Mouse (Mus musculus) forebrain, embryonic 11.5 days (tissue): ENCODE results near the gene Atxn1l. TPM values are rescaled to one million over a fixed set of nuclear protein-coding genes. Genes with fewer than 3 reads are reported as not detected.

Experiments
- ATAC-seq: fragments of 200-750 bp; cut with Nextera tagmentation; replicated peaks from 2 replicates; pipeline ENCODE4 v1.8.0; 2017; ENCODE audit warnings: moderate TSS enrichment; ENCODE audit not compliant: low FRiP score
- DNase-seq: peaks from one replicate; pipeline ENCODE4 v3.0.0-alpha.2; 2017; ENCODE audit warnings: low spot score
- H3K27ac ChIP-seq: fragments of 300-500 bp; sonication (generic); 2 replicates; pipeline ENCODE4 v1.5.1; 2014; ENCODE audit warnings: low read depth, low read length
- H3K27me3 ChIP-seq: fragments of 300-500 bp; sonication (generic); 2 replicates; pipeline ENCODE4 v1.6.1; 2014; ENCODE audit warnings: mild to moderate bottlenecking, low read length, mixed read lengths; ENCODE audit not compliant: control insufficient read depth, insufficient read depth
- H3K36me3 ChIP-seq: fragments of 300-500 bp; sonication (generic); 2 replicates; pipeline ENCODE4 v1.6.1; 2014; ENCODE audit warnings: mild to moderate bottlenecking, low read length, moderate library complexity, mixed read lengths; ENCODE audit not compliant: control insufficient read depth, insufficient read depth
- H3K4me1 ChIP-seq: fragments of 300-500 bp; sonication (generic); replicated peaks from 2 replicates; pipeline ENCODE4 v1.6.1; 2014; ENCODE audit warnings: low read length, mixed read lengths; ENCODE audit not compliant: control insufficient read depth, insufficient read depth
- H3K4me2 ChIP-seq: fragments of 300-500 bp; sonication (generic); 2 replicates; pipeline ENCODE4 v1.6.1; 2014; ENCODE audit warnings: low read depth, mild to moderate bottlenecking, low read length, moderate library complexity, mixed read lengths; ENCODE audit not compliant: severe bottlenecking
- H3K4me3 ChIP-seq: fragments of 300-500 bp; sonication (generic); 2 replicates; pipeline ENCODE4 v1.5.1; 2014; ENCODE audit warnings: low read depth, low read length
- H3K9ac ChIP-seq: fragments of 300-500 bp; sonication (generic); 2 replicates; pipeline ENCODE4 v1.6.1; 2014; ENCODE audit warnings: low read length
- H3K9me3 ChIP-seq: fragments of 300-500 bp; sonication (generic); 2 replicates; pipeline ENCODE4 v1.6.1; 2016; ENCODE audit warnings: low read length, mixed read lengths; ENCODE audit not compliant: control insufficient read depth
- WGBS: fragments of 180-500 bp; shearing (Covaris S2); extraction: QIAGEN DNeasy Blood & Tissue Kit; methylation state at CpG from one replicate; pipeline ENCODE4 v1.1.7; 2014; 5-methylcytosine and 5-hydroxymethylcytosine counted together
- polyA plus RNA-seq: library from polyadenylated mRNA; unstranded; fragments of >200 nt; fragmentation: Nextera tagmentation; extraction: Ambion mirVana; gene quantifications from 2 replicates; pipeline ENCODE4 v1.2.1, GENCODE M21; 2014

Atxn1l gene
- polyA plus RNA-seq, 1 experiment from 2014 or later = 8.3 TPM

DNA sequence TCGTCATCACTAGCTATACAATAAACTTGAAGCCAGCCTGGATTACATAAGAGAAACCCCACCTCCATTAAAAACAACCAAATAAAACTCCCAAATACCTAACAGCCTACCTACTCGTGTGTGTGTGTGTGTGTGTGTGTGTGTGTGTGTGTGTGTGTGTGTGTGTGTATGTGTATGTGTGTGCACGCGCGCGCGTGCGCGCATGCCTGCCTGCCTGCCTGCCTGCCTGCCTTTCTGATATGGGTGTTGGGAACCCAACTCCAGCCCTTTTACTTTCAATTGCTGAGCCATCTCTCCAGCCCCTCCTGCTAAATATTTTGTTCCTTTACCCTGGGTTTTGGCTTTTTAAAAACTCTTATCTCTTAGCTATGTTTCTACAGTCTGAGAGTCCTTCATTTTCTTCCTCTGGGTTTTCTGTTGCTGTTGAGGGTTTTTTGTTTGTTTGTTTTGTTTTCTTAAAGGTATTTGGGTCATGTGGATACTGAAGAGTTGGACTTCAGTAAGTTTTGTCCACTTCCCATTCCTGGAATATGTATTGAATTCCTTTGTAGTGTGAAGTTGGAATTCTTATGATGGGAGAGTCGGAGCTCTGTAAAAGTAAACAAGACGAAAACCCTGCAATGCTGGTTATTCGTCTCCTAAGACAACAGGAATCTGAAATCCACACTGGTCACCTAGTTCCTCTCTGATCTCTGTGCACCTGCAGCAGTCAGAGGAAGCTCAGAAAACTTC is 10.1 kb upstream of the Atxn1l start:
- no peak overlapping the region for H3K4me3 ChIP-seq
- H3K4me1 ChIP-seq = no peaks in the 10 kb centered on the region
- no peak overlapping the region for H3K4me2 ChIP-seq
- H3K9ac ChIP-seq = no peak overlapping the region
- H3K9me3 ChIP-seq = no peaks in the 10 kb centered on the region
- DNase-seq (no peak), ATAC-seq (no peak)
- no peak overlapping the region for H3K27ac ChIP-seq
- WGBS = 86% methylated on average over 12 of the region's 12 CpGs
- H3K27me3 ChIP-seq = no peaks in the 10 kb centered on the region
- no peaks in the 10 kb centered on the region for H3K36me3 ChIP-seq

DNA sequence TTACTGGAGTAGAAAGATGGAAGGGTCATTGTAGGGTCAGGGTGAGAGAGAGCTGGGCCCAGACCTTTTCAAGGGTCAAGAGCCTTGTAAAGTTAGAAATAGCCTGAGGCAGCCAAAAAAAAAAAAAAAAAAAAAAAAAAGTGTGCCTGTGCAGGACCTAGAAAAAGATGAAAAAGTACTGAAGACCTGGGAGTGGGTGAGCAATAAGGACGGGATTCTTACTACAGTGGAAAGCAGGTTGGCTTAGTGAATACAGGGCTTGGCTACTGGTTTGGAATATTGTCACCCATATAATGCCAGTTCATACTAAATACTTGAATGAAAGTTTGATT is 476 bp upstream of the Atxn1l start:
- H3K4me1 ChIP-seq = peaks cover 2% of the 10 kb centered on the region
- H3K27me3 ChIP-seq = no peaks in the 10 kb centered on the region
- peak overlapping the region; percentile 95 for H3K4me3 ChIP-seq
- ATAC-seq (no peak), DNase-seq (no peak)
- H3K9me3 ChIP-seq = no peaks in the 10 kb centered on the region
- H3K4me2 ChIP-seq = peak overlapping the region; percentile 88; the same call in 1 of the 2 replicates
- H3K36me3 ChIP-seq = no peaks in the 10 kb centered on the region; the same call in 1 of the 2 replicates
- no peak overlapping the region for H3K27ac ChIP-seq
- H3K9ac ChIP-seq = no peak overlapping the region; the same call in 1 of the 2 replicates
- 81% methylated on average over 1 of the region's 1 CpGs for WGBS

DNA sequence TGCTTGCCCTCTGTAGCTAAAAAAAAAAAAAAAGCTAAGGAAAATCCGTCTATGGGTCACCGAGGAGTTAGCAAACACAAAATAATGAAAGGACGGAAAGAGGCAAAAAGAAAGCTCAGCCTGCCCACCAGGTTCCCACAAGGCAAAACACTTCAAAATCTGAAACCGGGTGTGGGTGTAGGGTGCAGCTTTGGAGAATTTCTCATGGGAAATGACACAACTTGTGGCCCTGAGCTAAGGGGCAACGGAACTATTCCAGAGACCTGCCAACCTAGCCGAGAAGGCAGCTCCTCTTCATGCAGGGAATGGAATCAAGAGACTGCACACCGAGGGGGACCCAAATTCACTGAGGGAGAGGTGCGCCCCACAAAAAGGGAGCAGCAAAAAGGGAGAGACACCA is 720 bp downstream of the Atxn1l start:
- WGBS = 9% methylated on average over 8 of the region's 8 CpGs
- H3K27ac ChIP-seq = no peak overlapping the region
- H3K4me3 ChIP-seq = peak overlapping the region; percentile 95
- peak overlapping the region; percentile 97 for H3K9ac ChIP-seq
- peak overlapping the region; percentile 88 for H3K4me2 ChIP-seq
- H3K27me3 ChIP-seq = no peaks in the 10 kb centered on the region
- no peaks in the 10 kb centered on the region; the same call in 1 of the 2 replicates for H3K36me3 ChIP-seq
- DNase-seq = no peak
- H3K4me1 ChIP-seq = peaks cover 2% of the 10 kb centered on the region
- no peaks in the 10 kb centered on the region for H3K9me3 ChIP-seq
- no peak for ATAC-seq

DNA sequence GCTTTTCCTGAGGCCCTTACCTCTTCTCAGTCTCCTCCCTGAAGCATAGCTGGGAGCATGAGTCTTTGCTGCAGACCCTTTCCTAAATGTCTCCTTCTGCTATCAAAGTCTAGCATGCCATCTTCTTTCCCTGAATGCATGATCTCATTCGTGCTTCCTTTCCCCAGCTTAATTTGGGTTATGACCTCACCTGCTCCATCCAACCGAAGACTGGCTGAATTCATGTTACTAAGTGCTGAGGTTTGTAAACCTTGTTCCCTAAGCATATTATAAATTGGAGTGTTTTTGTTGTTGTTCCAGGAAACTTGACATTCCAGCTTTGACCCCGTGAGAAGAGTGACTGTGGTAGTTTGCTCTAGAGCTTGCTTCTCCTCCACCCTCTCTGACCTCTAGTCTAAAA is 3.5 kb downstream of the Atxn1l start:
- no peak overlapping the region for H3K27ac ChIP-seq
- H3K27me3 ChIP-seq = no peaks in the 10 kb centered on the region
- ATAC-seq (no peak), DNase-seq (no peak)
- no peak overlapping the region for H3K4me3 ChIP-seq
- H3K4me1 ChIP-seq = peaks cover 2% of the 10 kb centered on the region
- no peaks in the 10 kb centered on the region; the same call in 1 of the 2 replicates for H3K36me3 ChIP-seq
- no peaks in the 10 kb centered on the region for H3K9me3 ChIP-seq
- WGBS = 92% methylated on average over 3 of the region's 3 CpGs
- H3K4me2 ChIP-seq = no peak overlapping the region
- H3K9ac ChIP-seq = no peak overlapping the region

DNA sequence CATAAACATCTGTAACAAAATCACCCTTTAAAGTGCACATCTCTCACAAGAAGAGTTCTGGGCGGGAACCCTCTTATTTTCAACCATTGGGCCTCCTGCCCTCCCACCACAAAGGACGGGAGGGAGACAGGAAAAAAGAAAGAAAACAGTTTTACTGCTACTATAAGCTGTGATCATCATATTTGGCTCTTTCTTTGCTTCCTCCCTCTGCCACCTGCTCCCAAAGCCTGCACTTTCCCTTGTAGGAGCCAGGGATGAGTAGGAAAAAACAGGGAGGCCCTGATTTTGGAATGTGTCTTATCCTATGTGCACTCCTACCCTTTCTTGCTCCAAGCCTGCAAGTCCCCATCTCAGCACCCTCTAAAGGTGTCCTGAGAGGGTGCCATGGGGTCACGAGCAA is 6.5 kb downstream of the Atxn1l start:
- DNase-seq (no peak), ATAC-seq (no peak)
- H3K36me3 ChIP-seq = no peaks in the 10 kb centered on the region; the same call in 1 of the 2 replicates
- H3K4me3 ChIP-seq = no peak overlapping the region
- H3K9ac ChIP-seq = no peak overlapping the region
- WGBS = 75% methylated on average over 3 of the region's 3 CpGs
- H3K4me1 ChIP-seq = no peaks in the 10 kb centered on the region; the same call in 1 of the 2 replicates
- H3K9me3 ChIP-seq = no peaks in the 10 kb centered on the region
- no peak overlapping the region for H3K4me2 ChIP-seq
- no peaks in the 10 kb centered on the region for H3K27me3 ChIP-seq
- no peak overlapping the region for H3K27ac ChIP-seq

DNA sequence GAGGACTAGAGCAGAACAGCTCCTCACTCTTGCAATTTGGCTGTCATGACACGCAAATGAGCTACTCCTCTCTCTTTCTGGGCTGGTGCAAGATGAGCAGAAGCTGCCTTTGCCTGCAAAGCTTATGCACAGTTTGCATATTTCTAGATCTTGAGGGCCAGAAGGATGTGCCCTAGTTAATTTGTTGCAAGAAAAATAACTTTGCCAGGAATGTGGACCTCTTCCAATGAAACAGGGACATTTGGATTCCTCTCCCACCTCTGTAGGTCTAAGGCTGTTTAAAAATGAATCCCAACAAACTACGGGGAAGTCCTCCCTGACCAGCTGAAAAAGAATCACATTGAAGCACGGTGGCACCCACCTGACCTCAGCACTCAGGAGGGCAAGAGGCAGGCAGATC is 12.4 kb downstream of the Atxn1l start:
- Histone ChIP-seq H3K9me3 (no peaks in the 10 kb centered on the region), H3K9ac (no peak overlapping the region), H3K27ac (no peak overlapping the region), H3K36me3 (peaks cover 27% of the 10 kb centered on the region), H3K27me3 (no peaks in the 10 kb centered on the region), H3K4me2 (no peak overlapping the region), H3K4me1 (no peaks in the 10 kb centered on the region), H3K4me3 (no peak overlapping the region)
- no peak for DNase-seq
- 94% methylated on average over 3 of the region's 3 CpGs for WGBS
- ATAC-seq = no peak

DNA sequence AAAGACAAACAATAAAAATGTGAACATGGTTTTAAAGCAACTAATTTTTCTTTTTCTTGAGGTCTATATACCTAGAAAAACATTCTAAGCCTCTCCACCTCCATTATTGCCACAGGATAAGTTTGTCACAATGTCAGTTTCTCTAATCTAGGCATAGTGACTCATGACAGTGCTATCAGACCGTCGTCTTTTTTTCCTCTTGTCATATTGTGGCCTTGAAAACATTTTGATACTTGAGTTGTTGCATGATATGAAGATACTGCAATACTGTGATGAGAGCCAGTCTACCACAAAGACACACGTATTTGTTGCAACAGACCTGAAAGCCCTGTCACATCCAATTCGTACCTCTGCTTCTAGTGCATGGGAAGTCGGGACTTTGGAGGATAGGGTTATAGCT is 22.6 kb downstream of the Atxn1l start:
- WGBS = 95% methylated on average over 5 of the region's 5 CpGs
- ATAC-seq = no peak
- Histone ChIP-seq H3K9me3 (no peaks in the 10 kb centered on the region), H3K4me3 (no peak overlapping the region), H3K4me1 (no peaks in the 10 kb centered on the region), H3K27me3 (no peaks in the 10 kb centered on the region), H3K9ac (no peak overlapping the region), H3K36me3 (peaks cover 28% of the 10 kb centered on the region), H3K27ac (no peak overlapping the region), H3K4me2 (no peak overlapping the region)
- DNase-seq = peak; percentile 17

DNA sequence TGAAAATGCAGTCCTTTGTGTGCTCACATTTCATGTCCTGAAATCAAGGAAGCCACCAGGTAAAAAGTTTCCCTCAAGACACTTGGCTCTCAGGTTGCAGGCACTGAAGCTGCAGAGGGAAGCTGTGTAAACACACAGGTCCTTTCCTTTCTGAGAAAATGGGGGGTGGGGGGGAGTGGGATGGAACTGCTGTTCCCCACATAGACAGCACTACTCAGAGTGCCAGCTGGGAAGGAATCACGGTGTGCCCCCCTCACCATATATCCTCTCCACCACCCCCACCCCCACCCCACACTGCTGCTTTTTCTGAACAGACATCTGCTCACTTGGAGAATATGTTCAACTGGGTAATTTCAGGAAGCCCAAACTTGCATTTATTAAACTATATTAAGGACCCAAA is 25.0 kb downstream of the Atxn1l start:
- ATAC-seq (no peak), DNase-seq (peak; percentile 41)
- WGBS = 95% methylated on average over 1 of the region's 1 CpGs
- no peak overlapping the region for H3K9ac ChIP-seq
- H3K4me3 ChIP-seq = no peak overlapping the region
- no peak overlapping the region for H3K27ac ChIP-seq
- no peaks in the 10 kb centered on the region for H3K9me3 ChIP-seq
- H3K27me3 ChIP-seq = no peaks in the 10 kb centered on the region
- H3K36me3 ChIP-seq = peaks cover 22% of the 10 kb centered on the region
- H3K4me2 ChIP-seq = no peak overlapping the region
- H3K4me1 ChIP-seq = no peaks in the 10 kb centered on the region

DNA sequence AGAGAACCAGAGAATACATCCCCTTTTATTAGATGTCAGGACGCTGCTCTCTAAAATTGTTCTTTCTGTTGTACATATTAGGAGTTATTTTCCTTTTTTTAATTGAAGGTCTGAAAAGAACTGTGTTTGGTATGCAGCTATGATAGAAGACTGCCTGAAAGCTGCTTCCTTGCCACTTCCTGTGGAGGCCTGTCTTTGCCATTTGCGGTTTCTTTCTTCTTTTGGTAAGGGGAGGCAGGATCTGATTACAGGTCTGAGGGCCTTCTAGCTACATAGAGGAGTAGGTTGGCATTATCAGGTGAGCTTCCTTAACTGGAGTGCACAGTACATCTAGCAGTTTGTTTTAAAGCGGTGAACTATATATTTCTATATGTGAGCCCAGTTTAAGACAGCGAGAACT is 29.6 kb downstream of the Atxn1l start:
- ATAC-seq (no peak), DNase-seq (no peak)
- no peak overlapping the region for H3K27ac ChIP-seq
- no peak overlapping the region for H3K4me2 ChIP-seq
- H3K4me3 ChIP-seq = no peak overlapping the region
- no peak overlapping the region for H3K9ac ChIP-seq
- H3K27me3 ChIP-seq = peaks cover 2% of the 10 kb centered on the region; the same call in 1 of the 2 replicates
- 92% methylated on average over 4 of the region's 4 CpGs for WGBS
- peaks cover 7% of the 10 kb centered on the region for H3K4me1 ChIP-seq
- H3K36me3 ChIP-seq = peaks cover 12% of the 10 kb centered on the region; the same call in 1 of the 2 replicates
- no peaks in the 10 kb centered on the region for H3K9me3 ChIP-seq
